Mouse (Mus musculus) embryo, embryonic 9.5 days (tissue): Measurements from ENCODE around the gene Lpp.
A peak's percentile ranks its signal among the peaks of the same experiment; 100 is the strongest.

ENCODE experiments used
- DNase-seq: peaks from one replicate; pipeline ENCODE4 v3.0.0-alpha.2; 2017; ENCODE audit errors: extremely low spot score

Lpp gene

DNA sequence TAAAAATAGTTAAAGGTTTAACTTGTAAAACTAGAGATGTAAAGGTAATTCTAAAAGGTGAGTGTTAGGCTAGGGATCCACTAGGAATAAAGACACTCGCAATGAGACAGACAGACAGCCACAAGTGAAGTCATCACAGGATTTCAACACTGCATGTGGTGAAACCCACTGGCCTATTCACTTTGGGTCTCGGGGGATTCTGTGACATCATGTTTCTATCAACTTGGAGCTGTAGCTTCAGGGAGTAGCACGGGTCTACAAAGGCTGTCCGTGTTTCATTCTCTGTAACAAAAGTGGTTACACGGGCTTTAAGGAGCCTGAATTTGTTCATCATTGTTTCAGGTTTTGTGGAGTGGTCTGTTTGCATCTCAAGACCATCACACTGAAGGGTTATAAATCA, 152.1 kb downstream of the Lpp start:
- DNase-seq: no peak

DNA sequence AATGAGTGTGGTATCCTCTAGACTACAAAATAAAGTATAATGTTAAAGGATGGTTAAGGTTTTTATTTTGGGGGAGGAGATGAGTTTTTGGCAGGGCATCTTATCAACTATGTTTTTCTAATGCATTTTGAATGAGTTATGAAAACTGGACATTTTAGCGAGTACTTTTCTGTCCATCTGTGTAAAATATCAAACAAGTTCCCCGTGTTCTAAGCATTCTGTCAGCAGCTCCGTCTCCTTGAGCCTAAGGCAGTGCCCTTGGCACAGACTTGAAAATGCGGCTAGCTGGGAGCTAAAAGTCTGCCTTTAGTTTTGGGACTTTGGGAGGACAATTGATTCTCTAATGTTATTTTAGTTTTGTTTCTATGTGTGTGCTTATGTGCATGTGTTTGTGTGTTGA, 165.2 kb downstream of the Lpp start:
- DNase-seq: no peak

DNA sequence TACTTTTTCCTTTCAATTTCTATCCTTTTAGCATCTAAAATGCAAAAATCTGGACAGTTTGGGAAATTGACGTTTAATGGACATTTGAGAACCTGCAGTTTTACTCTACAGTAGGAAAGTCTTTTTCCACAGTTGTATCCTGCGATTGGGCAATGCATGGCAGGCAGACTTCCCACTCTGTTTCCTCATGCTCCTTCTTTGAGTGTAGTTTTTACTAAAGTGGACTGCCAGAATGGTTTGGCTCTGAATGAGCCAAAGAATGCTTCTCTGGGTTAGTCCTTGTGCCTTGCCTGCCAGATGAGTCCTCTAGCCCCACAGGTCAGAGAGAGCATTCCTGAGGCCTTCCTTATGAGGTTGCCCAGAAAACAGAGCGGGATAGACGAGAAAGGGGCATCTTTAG, 166.5 kb downstream of the Lpp start:
- DNase-seq: no peak

DNA sequence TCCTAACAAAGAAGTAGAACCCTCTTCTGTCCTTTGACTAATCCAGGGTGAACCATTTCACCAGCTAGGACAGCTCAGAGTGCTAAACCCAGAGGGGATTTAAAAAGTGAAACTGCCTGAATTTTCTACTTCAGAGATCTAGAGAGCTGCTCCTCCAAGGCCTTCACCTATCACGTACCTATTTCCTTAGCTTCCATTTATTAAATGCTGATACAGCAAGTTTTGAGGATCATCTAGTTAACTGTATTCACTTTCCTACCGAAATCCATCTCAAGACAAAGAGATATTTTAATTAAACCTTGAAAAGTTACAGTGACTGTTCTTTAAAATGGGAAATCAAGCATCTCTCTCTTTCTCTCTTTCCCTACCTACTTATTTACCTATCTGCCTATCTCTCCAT, 167.7 kb downstream of the Lpp start:
- DNase-seq: no peak

DNA sequence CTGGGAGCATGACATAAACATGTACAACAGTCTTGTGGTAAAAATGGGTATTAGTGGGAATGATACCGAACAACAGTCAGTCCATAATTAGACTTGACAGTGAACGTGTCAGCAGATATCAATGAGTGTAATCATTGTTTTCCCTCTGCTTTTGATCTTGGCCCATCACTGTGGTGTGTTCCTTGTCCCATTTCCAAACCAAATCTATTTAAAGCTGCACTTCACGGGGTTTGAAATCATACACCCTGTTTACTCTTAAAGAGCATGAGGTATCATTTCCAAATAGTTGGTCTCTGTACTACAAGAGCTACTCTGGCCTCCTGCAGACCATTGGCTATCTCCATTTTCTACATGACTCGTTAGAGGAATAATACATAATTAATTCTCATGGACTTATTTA, 168.3 kb downstream of the Lpp start:
- DNase-seq: no peak

DNA sequence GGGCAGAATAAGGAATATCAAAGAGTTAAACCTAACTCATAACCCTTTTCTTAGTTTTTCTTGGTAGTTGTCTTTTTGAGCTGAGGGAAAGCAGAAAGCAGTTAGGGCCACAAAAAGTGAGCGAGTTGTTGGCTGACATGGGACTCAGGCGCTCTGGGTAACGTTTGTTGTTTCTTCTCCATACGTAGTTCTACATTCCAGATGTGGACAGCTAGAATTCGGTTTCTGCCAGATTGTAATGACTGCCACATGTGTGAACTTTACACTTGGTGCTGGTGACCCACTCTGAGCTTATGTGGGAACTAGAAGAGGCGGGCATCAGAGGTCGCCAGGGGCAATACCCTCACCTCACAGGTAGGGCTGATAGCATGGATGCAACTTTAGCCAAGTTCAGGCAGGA, 172.0 kb downstream of the Lpp start:
- peak; percentile 7 for DNase-seq

DNA sequence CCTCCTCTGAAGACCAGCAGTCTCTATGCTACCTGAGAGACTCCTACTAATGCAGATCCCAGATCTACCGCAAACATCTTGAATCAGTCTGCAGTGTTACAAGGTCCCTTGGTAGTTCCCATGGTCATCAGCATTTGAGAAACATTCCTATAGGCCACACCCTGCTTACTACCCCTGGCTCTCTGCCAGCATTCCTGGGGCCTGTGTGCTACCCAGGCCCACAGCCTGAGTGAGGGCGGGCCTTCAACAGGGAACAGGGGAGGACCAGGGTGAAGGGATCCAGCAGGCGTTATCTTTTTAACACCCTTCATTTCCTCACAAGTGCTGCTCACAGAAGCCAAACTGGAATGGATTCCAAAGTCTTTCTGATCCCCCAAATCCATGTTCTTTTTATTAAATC, 173.0 kb downstream of the Lpp start:
- DNase-seq: no peak

DNA sequence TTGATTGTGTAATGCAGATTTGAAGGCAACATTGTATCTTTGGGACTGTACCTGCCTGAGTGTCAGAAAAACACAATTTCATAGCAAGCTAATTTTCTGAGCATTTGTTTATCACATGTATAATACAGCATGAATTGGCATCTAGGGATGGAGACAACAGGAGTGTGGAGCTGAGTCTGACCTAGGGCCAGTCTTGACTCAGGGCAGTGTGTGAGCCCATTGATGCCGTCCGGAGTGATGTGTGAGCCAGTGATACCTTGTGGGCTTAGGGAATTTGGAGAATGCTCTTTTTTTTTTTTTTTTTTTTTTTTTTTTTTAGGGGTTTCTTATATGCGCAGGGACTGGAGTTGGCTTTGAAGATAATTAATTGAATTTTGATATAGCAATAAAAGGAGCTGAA, 174.3 kb downstream of the Lpp start:
- no peak for DNase-seq

DNA sequence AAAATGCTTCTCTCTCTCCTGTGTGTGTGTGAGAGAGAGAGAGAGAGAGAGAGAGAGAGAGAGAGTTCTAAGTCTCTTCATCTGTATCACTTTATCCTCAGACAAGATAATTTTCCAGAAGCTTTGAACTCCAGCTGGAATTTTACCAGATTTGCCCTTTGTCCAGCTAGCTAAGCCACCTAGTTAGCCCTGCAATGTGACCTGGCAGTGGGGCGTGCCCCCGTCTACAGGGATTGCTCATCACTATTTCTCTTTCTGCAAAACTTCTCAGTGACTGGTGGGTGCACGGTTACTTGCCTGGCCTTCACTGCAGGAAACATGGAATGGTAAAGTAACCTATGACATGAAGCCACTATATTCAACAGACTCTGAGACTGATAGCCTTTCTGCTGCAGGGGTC, 174.8 kb downstream of the Lpp start:
- DNase-seq: no peak

DNA sequence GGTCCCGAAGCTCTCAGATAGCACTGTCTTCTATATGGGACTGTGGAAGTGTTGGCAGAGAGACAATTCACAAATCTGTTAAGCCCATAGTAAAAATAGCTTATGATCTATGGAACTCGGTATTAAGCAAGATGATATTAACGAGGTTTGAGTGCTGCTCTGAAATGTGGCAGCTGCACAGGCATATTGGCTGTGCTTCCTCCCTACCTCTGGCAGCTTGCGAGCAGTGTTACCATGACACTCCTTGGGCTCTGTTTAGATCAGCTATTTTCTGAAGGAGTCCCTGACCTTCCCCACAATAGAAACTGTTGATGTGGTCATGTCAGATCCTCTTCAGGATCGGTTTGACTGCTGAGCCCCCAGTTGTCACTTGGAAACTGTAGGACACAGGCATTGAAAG, 176.4 kb downstream of the Lpp start:
- DNase-seq: no peak

DNA sequence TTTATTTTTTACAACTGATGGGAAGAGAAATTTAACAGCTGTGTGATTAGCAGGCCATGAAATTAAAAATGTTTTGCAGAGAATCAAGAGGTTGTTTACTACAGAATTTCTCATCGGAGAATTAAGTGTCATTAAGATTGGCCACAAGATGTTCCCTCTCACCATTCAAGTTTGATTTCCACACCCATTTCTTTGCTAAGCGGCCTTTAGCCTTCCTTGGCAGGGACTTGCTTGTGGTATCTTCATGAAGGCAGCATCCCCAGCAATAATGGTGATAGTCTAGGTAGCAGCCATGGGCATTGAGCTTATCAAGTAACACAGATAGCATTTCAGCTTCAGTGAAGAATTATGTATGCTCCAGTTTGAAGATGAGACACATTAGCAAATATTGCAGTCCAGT, 183.7 kb downstream of the Lpp start:
- no peak for DNase-seq

DNA sequence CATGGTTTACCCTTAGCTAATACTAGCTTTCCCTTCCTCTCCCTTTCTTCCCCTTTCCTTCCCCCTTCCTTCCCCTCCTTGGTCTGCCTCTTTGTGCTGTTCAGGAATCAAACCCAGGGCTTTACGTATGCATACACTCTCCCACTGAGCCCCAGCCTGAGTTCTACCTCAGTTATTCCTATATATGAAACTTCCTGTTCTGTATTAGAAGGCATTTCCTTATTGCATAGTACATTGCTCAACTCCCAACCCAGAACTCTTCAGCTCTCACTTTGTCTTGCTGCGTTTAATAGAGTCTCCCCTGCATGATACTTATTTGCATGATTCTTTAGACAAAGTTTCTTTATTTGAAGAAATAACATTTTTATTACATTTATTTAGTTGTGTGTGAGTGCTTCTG, 184.5 kb downstream of the Lpp start:
- no peak for DNase-seq

DNA sequence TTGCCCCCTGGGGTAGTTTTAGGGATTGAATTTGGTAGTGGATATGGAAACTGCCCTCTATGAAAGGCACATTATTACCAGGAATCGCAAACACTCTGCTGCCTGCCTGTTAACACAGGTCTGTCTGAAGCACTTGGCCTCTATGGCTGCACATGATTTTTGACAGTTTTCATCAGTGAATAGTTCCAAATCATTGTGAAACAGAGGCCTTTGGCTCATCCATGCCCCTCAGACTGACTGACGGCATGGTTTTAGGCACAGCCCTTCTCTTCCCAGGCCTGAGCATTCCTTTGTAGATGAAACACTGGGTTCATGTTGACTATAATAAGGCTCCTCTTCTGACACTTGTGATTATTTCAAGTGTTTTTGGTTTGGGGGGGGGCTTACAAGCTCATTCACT, 189.5 kb downstream of the Lpp start:
- no peak for DNase-seq

DNA sequence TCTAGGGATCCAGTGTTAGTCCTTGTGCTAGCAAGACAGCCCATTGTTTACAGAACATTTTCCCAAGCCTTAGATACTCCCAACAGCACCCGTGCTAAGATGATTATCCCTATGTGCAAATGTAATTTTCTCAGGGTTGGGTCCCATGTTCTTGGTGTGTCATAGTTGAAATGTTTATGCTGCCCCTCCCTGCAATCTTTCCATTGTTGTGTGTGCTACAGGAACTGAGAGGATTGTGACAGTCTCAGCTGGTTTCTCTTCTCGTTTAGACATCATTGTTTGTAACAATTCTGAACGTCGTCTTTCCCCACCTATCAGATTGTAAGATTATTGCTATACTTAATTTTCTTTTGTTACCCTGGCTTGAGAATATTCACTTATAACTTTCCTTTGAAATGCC, 200.2 kb downstream of the Lpp start:
- no peak for DNase-seq

DNA sequence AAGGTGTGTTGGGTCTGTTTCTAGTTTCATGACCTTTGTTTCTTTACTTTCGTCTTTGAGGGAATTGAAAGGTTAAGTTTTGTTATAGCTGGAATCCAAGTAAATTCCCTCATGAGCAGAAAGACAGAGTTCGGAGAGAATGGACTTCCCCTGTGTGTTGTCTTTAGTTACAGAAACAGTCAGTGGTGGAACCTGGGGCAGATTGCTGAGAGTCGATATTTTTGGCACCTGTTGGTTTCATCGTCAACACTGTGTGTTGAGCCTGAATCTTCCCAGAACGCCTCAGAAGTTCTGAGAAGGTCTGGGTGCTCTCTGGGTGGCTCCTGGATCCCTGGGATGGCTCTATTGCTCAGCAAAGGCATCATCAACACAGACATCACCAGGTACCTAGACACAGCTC, 201.2 kb downstream of the Lpp start:
- no peak for DNase-seq

DNA sequence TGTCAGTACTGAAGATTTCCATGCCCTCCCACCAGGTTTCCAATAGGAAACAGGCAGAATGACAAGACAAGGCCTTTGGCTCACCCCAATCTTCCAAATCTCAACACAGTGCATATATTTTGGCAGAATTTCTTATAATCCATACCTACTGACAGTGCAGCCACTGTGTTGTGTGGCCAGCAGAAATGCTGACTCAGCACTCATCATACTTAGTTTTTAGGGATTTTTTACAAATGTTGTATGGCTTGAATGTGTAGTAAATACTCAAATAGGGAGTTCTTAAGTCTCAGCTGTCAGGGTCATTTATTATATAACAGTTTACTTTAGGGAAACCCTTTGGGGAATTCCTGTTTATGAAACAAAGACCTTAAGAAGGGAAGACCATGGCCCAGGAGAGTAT, 202.2 kb downstream of the Lpp start:
- no peak for DNase-seq

DNA sequence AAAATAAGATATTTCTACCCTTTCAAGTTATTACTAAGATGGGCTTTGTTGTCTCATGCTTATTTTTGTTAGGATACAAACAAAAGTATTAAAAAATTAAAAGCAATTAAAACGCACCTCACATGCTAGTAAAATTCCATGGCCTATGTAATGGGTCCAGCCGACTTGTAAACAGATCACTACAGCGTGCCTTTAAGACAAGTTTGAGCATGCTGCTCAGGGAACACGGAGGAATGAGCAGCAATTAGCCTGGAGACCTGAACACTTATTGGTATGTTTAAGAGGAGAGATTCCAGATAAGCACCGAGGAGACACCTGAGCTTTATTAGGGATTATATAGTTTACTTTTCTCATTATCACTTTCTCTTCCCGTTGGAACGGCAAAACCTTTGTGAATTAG, 205.3 kb downstream of the Lpp start:
- DNase-seq: no peak

DNA sequence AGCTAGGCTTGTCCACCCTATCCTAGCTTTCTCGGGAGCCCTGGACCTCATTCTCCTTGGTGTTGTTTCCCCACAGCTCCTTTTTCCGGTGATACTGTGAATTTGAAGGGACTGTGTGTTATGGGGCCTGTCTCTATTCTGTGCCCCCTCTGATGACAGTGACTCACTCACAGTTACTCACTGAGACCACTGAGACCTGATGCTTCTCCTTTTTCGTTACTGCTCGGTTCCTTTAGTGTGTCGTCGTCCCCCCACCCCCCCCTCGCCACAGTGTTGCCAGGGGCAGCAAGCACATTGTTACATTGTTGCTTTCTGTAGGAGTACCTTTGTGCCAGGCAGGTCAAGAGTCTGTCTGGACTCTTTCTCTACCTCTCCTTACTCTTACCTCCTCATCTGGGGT, 206.5 kb downstream of the Lpp start:
- DNase-seq: no peak

DNA sequence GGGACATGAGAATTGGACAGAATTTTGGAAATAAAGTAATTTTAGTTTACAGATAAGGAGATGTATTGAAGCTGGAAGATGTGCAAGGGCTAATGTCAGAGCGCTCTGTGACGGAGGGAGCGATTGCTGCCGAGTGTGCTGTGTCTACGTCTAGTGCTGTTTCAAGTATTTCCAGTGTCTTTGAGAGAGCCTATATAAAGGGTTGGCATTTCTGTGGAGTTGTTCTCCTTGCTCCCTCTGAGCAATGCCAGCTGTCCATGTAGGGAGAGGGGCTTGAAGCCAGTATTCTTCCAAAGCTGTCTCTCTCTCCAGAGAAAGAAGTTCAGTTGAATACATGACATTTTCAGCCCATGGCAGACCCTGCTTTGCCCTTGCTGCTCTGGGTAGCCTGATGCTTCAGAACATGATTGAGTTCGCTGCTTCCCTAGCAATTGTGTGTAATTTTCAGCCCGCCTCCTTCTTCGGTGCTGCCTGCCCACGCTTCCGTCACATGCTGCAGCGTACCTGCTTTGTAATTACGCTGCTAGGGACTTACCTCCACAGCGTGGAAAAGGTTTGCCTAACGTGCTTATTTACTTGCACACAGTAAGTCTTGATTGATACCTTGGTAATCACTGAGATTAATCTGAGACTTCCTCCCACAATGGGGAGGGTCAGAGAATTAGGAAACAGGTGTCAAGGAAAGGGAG, 207.1 kb downstream of the Lpp start:
- DNase-seq: no peak

DNA sequence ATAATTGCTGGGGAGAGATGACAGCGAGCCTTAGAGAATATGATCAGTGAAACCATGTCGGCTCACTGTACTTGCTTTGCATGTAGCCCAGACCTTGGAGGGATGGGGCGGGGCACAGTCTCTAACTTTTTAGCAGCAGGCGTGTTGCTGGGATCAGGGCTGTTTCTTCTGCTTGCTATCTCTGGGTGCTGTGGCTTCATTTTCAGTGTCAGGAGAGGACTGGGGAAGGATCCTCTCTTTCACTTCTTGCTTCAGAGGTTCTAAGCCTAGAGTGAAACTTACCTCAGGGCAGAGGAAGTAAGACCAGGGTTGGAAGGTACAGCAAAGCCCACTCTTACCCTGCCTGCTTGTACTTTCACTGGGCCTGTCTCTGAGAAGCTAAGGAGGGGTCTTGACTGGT, 210.0 kb downstream of the Lpp start:
- no peak for DNase-seq

DNA sequence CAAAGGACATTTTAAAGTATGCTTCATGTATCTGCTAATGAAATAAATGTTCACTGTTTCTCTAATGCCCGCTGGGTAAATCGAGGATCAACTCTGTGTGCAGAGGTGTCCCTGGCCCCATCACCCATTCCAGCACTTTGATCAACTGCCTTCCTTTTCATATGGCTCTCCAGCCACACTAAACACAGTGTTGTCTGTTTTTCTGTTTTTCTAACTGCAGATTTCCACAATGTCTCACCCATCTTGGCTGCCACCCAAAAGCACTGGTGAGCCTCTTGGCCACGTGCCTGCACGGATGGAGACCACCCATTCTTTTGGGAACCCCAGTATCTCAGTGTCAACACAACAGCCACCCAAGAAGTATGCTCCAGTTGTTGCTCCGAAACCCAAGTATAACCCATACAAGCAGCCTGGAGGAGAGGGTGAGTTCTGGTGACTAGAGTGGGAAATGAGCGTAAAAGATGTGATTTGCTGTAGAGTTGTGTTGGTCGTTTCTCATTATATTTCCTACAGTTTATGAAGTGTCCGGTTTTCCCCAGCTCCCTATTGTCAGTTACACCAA, 214.7 kb downstream of the Lpp start:
- no peak for DNase-seq

DNA sequence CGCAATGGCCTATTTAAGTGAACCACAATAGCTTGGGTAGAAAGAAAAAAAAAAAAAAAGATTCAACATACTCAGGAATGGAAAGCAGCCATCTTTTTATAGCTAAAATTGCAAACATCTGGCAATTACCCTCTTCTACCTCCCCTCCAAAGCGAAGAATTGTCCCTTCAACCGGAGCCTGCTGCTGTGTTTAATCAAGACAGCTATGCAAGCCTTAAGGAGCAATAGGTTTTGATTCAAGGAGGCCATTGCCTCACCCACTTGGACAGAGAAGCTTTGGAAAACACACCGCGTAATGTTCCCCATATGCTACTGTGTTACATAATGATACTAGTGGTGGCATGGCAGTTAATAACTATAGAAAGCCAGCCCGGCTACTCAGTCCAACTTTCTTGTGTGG, 226.2 kb downstream of the Lpp start:
- no peak for DNase-seq

DNA sequence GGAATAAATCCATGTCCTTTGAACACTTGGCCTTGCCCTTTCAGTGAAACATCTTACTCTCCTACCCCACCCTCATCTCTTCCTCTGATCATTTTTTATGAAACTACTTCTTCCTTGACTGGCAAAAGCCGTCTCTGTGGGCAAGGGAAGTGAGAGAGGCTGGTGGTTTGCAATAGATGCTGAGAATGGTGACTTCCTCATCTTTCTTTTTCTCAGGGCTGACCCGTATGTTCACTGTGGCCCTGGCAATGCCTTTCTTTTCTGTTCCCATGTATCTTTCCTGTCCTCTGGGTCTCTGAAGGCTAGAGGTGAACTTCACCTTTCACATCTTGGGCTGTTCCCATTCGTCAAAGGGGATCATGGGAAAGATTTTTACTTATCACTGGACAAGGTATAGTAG, 226.7 kb downstream of the Lpp start:
- DNase-seq: no peak
